Comparison of ENCODE assay signal across 12 mouse cellular contexts in the genomic region with DNA sequence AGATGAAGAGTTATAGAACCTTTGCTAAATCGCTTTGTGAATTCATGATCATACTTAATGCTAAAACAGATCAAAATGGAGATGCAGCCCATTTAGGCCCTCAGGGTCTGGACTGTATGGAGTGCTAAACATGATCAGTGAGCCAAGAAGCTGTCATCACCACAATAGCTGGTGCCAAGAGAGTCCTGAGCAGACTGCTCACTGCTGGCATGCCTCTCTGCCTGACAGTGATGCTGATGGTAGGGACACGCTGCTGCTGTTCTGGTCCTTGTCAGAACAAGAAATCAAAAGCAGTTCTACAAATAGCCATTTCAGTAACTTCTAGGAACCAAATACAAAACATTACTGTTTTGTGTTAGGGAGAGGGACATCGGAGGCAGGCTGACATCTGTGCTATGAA. TPM values are rescaled to one million over a fixed set of nuclear protein-coding genes. Genes with fewer than 3 reads are reported as not detected.
DNase-seq lines count a peak whose midpoint lies in the region; ATAC-seq and TF ChIP-seq lines count a peak whose summit lies in the region.
"Had no signal": no experiment of that assay in that cellular context is flagged by ENCODE, and none has a peak within 500 bp of the region (broad histone marks: within the 10 kb centered on the region; RNA-seq: fewer than 3 reads in every experiment).

No protein-coding gene starts in this region.

- H3K4me2 ChIP-seq in heart, postnatal 0 days (ENCODE audit: low read depth, low read length): no peak overlapping the region
- H3K4me2 ChIP-seq in forebrain, postnatal 0 days (ENCODE audit: low read depth): no peak overlapping the region
- H3K4me2 ChIP-seq: embryonic facial prominence, embryonic 13.5 days; liver, embryonic 12.5 days had no signal

- no peak for TF ChIP-seq CTCF in heart, postnatal 0 days (IDR thresholded peaks at IDR 0.05; ENCODE audit: low read depth)
- no peak for TF ChIP-seq CTCF in heart, adult 2 months (IDR thresholded peaks at IDR 0.05)
- TF ChIP-seq CTCF in forebrain, postnatal 0 days (IDR thresholded peaks at IDR 0.05; ENCODE audit: low read depth): no peak

- ATAC-seq in heart, postnatal 0 days (ENCODE audit: insufficient read depth, low read depth): peak; percentile 91
- ATAC-seq in forebrain, postnatal 0 days: peak; percentile 99
- ATAC-seq: liver, embryonic 12.5 days had no signal

- H3K27ac ChIP-seq in heart, postnatal 0 days (ENCODE audit: low read depth): no peak overlapping the region
- no peak overlapping the region for H3K27ac ChIP-seq in heart, adult 2 months
- no peak overlapping the region for H3K27ac ChIP-seq in forebrain, postnatal 0 days (ENCODE audit: low read depth, low read length)
- H3K27ac ChIP-seq: embryonic facial prominence, embryonic 13.5 days; liver, embryonic 12.5 days had no signal

- 33% methylated on average over 3 of the region's 3 CpGs for WGBS in heart, postnatal 0 days
- WGBS in heart, adult 2 months: 42% methylated on average over 3 of the region's 3 CpGs
- WGBS in forebrain, postnatal 0 days: 40% methylated on average over 3 of the region's 3 CpGs

- TF ChIP-seq EP300 in heart, postnatal 0 days (IDR thresholded peaks at IDR 0.05; ENCODE audit: low read depth): no peak
- TF ChIP-seq EP300 in heart, adult 2 months (IDR thresholded peaks at IDR 0.05; ENCODE audit: insufficient read depth, low read depth, low read length): no peak

- DNase-seq in heart, postnatal 0 days (ENCODE audit: low spot score): peak; percentile 57
- DNase-seq in heart, adult 2 months: no peak
- DNase-seq in cerebellum, adult 11 months: peak; percentile 5
- peak; percentile 84 for DNase-seq in forebrain, postnatal 0 days
- peak; percentile 74 for DNase-seq in left cerebral cortex, postnatal 4 days
- DNase-seq in embryo, embryonic 11 days: no peak
- no peak for DNase-seq in kidney, adult 8-10 months
- DNase-seq in adrenal gland, postnatal 36 days: no peak
- DNase-seq: adrenal gland, adult 2 months had no signal

- H3K4me1 ChIP-seq in heart, postnatal 0 days (ENCODE audit: control insufficient read depth, insufficient read depth): no peaks in the 10 kb centered on the region
- no peaks in the 10 kb centered on the region for H3K4me1 ChIP-seq in heart, adult 2 months (ENCODE audit: control insufficient read depth, insufficient read depth, low read length)
- no peaks in the 10 kb centered on the region for H3K4me1 ChIP-seq in forebrain, postnatal 0 days (ENCODE audit: insufficient read depth)
- H3K4me1 ChIP-seq: embryonic facial prominence, embryonic 13.5 days; liver, embryonic 12.5 days had no signal

- H3K36me3 ChIP-seq in heart, postnatal 0 days (replicated peaks; ENCODE audit: control insufficient read depth, insufficient read depth, low read length): no peaks in the 10 kb centered on the region
- no peaks in the 10 kb centered on the region for H3K36me3 ChIP-seq in heart, adult 2 months (ENCODE audit: control insufficient read depth, insufficient read depth, low read length)
- no peaks in the 10 kb centered on the region for H3K36me3 ChIP-seq in forebrain, postnatal 0 days (ENCODE audit: insufficient read depth)
- H3K36me3 ChIP-seq: embryonic facial prominence, embryonic 13.5 days; liver, embryonic 12.5 days had no signal

- H3K9ac ChIP-seq in heart, postnatal 0 days (replicated peaks; ENCODE audit: low read depth, low read length): no peak overlapping the region
- no peak overlapping the region for H3K9ac ChIP-seq in heart, adult 2 months (ENCODE audit: low read depth, low read length)
- no peak overlapping the region for H3K9ac ChIP-seq in forebrain, postnatal 0 days
- H3K9ac ChIP-seq: embryonic facial prominence, embryonic 13.5 days; liver, embryonic 12.5 days had no signal

- no peak for TF ChIP-seq POLR2A in heart, adult 2 months (IDR thresholded peaks at IDR 0.05; ENCODE audit: insufficient read depth, low read depth, low read length)

- no peak overlapping the region for H3K4me3 ChIP-seq in heart, postnatal 0 days (ENCODE audit: low read depth, low read length)
- H3K4me3 ChIP-seq in heart, adult 2 months: no peak overlapping the region
- H3K4me3 ChIP-seq in forebrain, postnatal 0 days (ENCODE audit: low read depth, low read length): no peak overlapping the region
- H3K4me3 ChIP-seq: embryonic facial prominence, embryonic 13.5 days; liver, embryonic 12.5 days had no signal

- H3K9me3 ChIP-seq in heart, postnatal 0 days (replicated peaks; ENCODE audit: control insufficient read depth, low read length): no peaks in the 10 kb centered on the region
- no peaks in the 10 kb centered on the region for H3K9me3 ChIP-seq in forebrain, postnatal 0 days (ENCODE audit: low read length)
- H3K9me3 ChIP-seq: embryonic facial prominence, embryonic 13.5 days; liver, embryonic 12.5 days had no signal

- intact Hi-C loops in heart, adult 2 months (cut with DNase I): no loop called here
- intact Hi-C loops in left cerebral cortex, postnatal 4 days (cut with DNase I): no loop called here

- no peaks in the 10 kb centered on the region for H3K27me3 ChIP-seq in heart, postnatal 0 days (ENCODE audit: control insufficient read depth, insufficient read depth, low read length)
- H3K27me3 ChIP-seq in heart, adult 2 months (ENCODE audit: control insufficient read depth, insufficient read depth, low read length): no peaks in the 10 kb centered on the region
- H3K27me3 ChIP-seq in forebrain, postnatal 0 days (ENCODE audit: insufficient read depth, low read length): no peaks in the 10 kb centered on the region
- H3K27me3 ChIP-seq: embryonic facial prominence, embryonic 13.5 days; liver, embryonic 12.5 days had no signal

- H3K79me2 ChIP-seq in heart, adult 2 months (replicated peaks; ENCODE audit: control insufficient read depth, insufficient read depth, low read length): no peaks in the 10 kb centered on the region

RNA-seq across cellular contexts. Expression of gene Crisp4, which starts 35.5 kb away (rescaled TPM):
- total RNA-seq in heart, postnatal 0 days (2014; rRNA removed; ENCODE audit: low replicate concordance): not detected in 2 replicates
- not detected in 2 replicates for polyA plus RNA-seq in heart, postnatal 0 days (2015; fragmentation: Nextera tagmentation; extraction: Ambion mirVana)
- not detected for total RNA-seq in heart, adult 2 months (2021)
- polyA plus RNA-seq in heart, adult 2 months (2012; rRNA removed): not detected in 2 replicates
- total RNA-seq in forebrain, postnatal 0 days (2014; rRNA removed): not detected in 2 replicates
- not detected in 2 replicates for polyA plus RNA-seq in forebrain, postnatal 0 days (2015; fragmentation: Nextera tagmentation; extraction: Ambion mirVana)
- not detected for total RNA-seq in left cerebral cortex, postnatal 4 days (2021)
- total RNA-seq in adrenal gland, postnatal 36 days (2021): not detected
- total RNA-seq: adrenal gland, adult 2 months had no signal
- polyA plus RNA-seq: adrenal gland, adult 2 months; embryonic facial prominence, embryonic 13.5 days; intestine, embryonic 14.5 days; liver, embryonic 12.5 days had no signal

RNA-seq across cellular contexts. Expression of gene Defb18, which starts 56.1 kb away (rescaled TPM):
- not detected in 2 replicates for total RNA-seq in heart, postnatal 0 days (2014; rRNA removed; ENCODE audit: low replicate concordance)
- polyA plus RNA-seq in heart, postnatal 0 days (2015; fragmentation: Nextera tagmentation; extraction: Ambion mirVana): not detected in 2 replicates
- not detected for total RNA-seq in heart, adult 2 months (2021)
- not detected in 2 replicates for polyA plus RNA-seq in heart, adult 2 months (2012; rRNA removed)
- not detected in 2 replicates for total RNA-seq in forebrain, postnatal 0 days (2014; rRNA removed)
- not detected in 2 replicates for polyA plus RNA-seq in forebrain, postnatal 0 days (2015; fragmentation: Nextera tagmentation; extraction: Ambion mirVana)
- total RNA-seq in left cerebral cortex, postnatal 4 days (2021): not detected
- total RNA-seq in adrenal gland, postnatal 36 days (2021): not detected
- total RNA-seq: adrenal gland, adult 2 months had no signal
- polyA plus RNA-seq: adrenal gland, adult 2 months; embryonic facial prominence, embryonic 13.5 days; intestine, embryonic 14.5 days; liver, embryonic 12.5 days had no signal

Comparison
In these comparisons a context has a peak if more than half of its experiments do, and no peak if none do; other contexts are left out.
1. DNase-seq: peak in heart, postnatal 0 days (single experiment), cerebellum, adult 11 months (single experiment), forebrain, postnatal 0 days (single experiment) and left cerebral cortex, postnatal 4 days (single experiment); none in heart, adult 2 months (0 of 2), embryo, embryonic 11 days (single experiment), kidney, adult 8-10 months (0 of 2) and adrenal gland, postnatal 36 days (0 of 2).